Mouse (Mus musculus) hindbrain, embryonic 16.5 days (tissue): ENCODE data around the gene Vsnl1. TPM values are rescaled to one million over a fixed set of nuclear protein-coding genes. Genes with fewer than 3 reads are reported as not detected.

Source experiments
- ATAC-seq: fragments of 200-750 bp; cut with Nextera tagmentation; 2 replicates; pipeline ENCODE4 v1.8.0; 2017; ENCODE audit warnings: moderate TSS enrichment, moderate library complexity
- H3K27ac ChIP-seq: fragments of 300-500 bp; sonication (generic); 2 replicates; pipeline ENCODE4 v1.5.1; 2014; ENCODE audit warnings: low read depth, mild to moderate bottlenecking, control low read depth, low read length, moderate library complexity
- H3K27me3 ChIP-seq: fragments of 300-500 bp; sonication (generic); replicated peaks from 2 replicates; pipeline ENCODE4 v1.6.1; 2014; ENCODE audit warnings: low read length; ENCODE audit not compliant: control insufficient read depth, insufficient read depth
- H3K36me3 ChIP-seq: fragments of 300-500 bp; sonication (generic); 2 replicates; pipeline ENCODE4 v1.6.1; 2014; ENCODE audit warnings: mild to moderate bottlenecking, low read length, moderate library complexity, mixed read lengths; ENCODE audit not compliant: control insufficient read depth, insufficient read depth
- H3K4me1 ChIP-seq: fragments of 300-500 bp; sonication (generic); 2 replicates; pipeline ENCODE4 v1.6.1; 2014; ENCODE audit warnings: low read depth, low read length; ENCODE audit not compliant: control insufficient read depth, insufficient read depth
- H3K4me2 ChIP-seq: fragments of 300-500 bp; sonication (generic); 2 replicates; pipeline ENCODE4 v1.6.1; 2014; ENCODE audit warnings: mild to moderate bottlenecking, low read length, control low read depth, moderate library complexity
- H3K4me3 ChIP-seq: fragments of 300-500 bp; sonication (generic); 2 replicates; pipeline ENCODE4 v1.5.1; 2014; ENCODE audit warnings: mild to moderate bottlenecking, low read length, control low read depth, moderate library complexity
- H3K9ac ChIP-seq: fragments of 300-500 bp; sonication (generic); 2 replicates; pipeline ENCODE4 v1.6.1; 2014; ENCODE audit warnings: low read depth, mild to moderate bottlenecking, control low read depth, low read length, moderate library complexity
- H3K9me3 ChIP-seq: fragments of 300-500 bp; sonication (generic); 2 replicates; pipeline ENCODE4 v1.6.1; 2014; ENCODE audit warnings: mild to moderate bottlenecking, low read length, moderate library complexity; ENCODE audit not compliant: control insufficient read depth
- WGBS: fragments of 180-500 bp; shearing (Covaris S2); extraction: QIAGEN DNeasy Blood & Tissue Kit; methylation state at CpG from one replicate; pipeline ENCODE4 v1.1.7; 2014; 5-methylcytosine and 5-hydroxymethylcytosine counted together
- microRNA-seq: library from miRNA; unstranded; fragments of <30 nt; microRNA quantifications from one replicate; pipeline ENCODE4, GENCODE M21; 2017
- polyA plus RNA-seq: library from polyadenylated mRNA; unstranded; fragments of >200 nt; fragmentation: Nextera tagmentation; extraction: Ambion mirVana; gene quantifications from 2 replicates; pipeline ENCODE4 v1.2.1, GENCODE M21; 2015

Vsnl1 gene
- polyA plus RNA-seq, 1 experiment from 2014 or later = 168 TPM

GRCm38 (mm10) chr12:11276632-11277031 lies 159.8 kb downstream of the Vsnl1 start:
- WGBS = 94% methylated on average over 2 of the region's 2 CpGs
- no peaks in the 10 kb centered on the region for H3K9me3 ChIP-seq
- peaks cover 7% of the 10 kb centered on the region; the same call in 1 of the 2 replicates for H3K36me3 ChIP-seq
- no peaks in the 10 kb centered on the region for H3K27me3 ChIP-seq
- no peaks in the 10 kb centered on the region for H3K4me1 ChIP-seq
- no peak overlapping the region for H3K4me2 ChIP-seq
- H3K9ac ChIP-seq = no peak overlapping the region
- no peak overlapping the region for H3K4me3 ChIP-seq
- H3K27ac ChIP-seq = no peak overlapping the region
- ATAC-seq = no peak

Small RNA genes lying within 50 kb of the gene (microRNA-seq; reads per million reads assigned to microRNA genes)
- gene Mir7675 = not detected

Other genes starting within 250 kb of the Vsnl1 start
- not detected in 2 replicates for gene Msgn1, start 227.6 kb downstream of the Vsnl1 start, polyA plus RNA-seq
- 2.1 and 2.4 TPM in 2 replicates for gene Gen1, start 170.8 kb downstream of the Vsnl1 start, polyA plus RNA-seq
- 92.8 and 99.3 TPM in 2 replicates for gene Smc6, start 170.7 kb downstream of the Vsnl1 start, polyA plus RNA-seq
- gene Rad51ap2, start 19.5 kb upstream of the Vsnl1 start, polyA plus RNA-seq = 0.41 and 0.60 TPM in 2 replicates